8 mouse cellular contexts compared by ENCODE assay signal in the genomic region with DNA sequence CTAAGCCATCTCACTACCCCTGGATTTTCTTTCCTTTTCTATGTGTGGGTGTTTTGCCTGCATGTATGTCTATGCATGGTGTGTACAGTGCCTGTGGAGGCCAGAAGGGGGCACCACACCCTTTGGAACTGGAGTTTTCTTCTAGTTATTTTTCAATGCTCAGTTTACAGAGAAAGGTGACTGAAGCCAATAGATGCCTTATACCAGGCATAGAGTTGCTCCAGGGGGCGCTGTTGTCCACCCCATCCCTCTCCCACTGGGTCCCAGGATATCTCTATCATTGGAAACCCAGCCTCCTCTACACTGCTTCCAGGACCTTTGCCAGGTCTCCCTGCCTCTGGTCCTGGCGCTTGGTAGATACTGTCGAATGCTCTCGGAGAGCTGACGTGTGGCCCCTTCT.
DNase-seq lines count a peak whose midpoint lies in the region; ATAC-seq and TF ChIP-seq lines count a peak whose summit lies in the region.

No protein-coding gene starts in this region.

- H3K9me3 ChIP-seq in forebrain, embryonic 10.5 days: no peaks in the 10 kb centered on the region
- H3K9me3 ChIP-seq in forebrain, embryonic 12.5 days: no peaks in the 10 kb centered on the region
- no peaks in the 10 kb centered on the region for H3K9me3 ChIP-seq in intestine, embryonic 16.5 days (ENCODE audit: control insufficient read depth, low read length)
- H3K9me3 ChIP-seq in limb, embryonic 13.5 days: no peaks in the 10 kb centered on the region
- no peaks in the 10 kb centered on the region for H3K9me3 ChIP-seq in midbrain, postnatal 0 days (ENCODE audit: low read length)

- DNase-seq in forebrain, embryonic 10.5 days (ENCODE audit: extremely low spot score, low spot score): peak; percentile 44
- DNase-seq in gastrocnemius, postnatal 36 days: peak; percentile 63 to 73
- DNase-seq in midbrain, postnatal 0 days (ENCODE audit: low spot score): peak; percentile 72

- H3K9ac ChIP-seq in forebrain, embryonic 12.5 days: no peak overlapping the region
- no peak overlapping the region for H3K9ac ChIP-seq in intestine, embryonic 16.5 days (ENCODE audit: low read depth, low read length)
- no peak overlapping the region for H3K9ac ChIP-seq in limb, embryonic 13.5 days
- H3K9ac ChIP-seq in midbrain, postnatal 0 days (replicated peaks; ENCODE audit: low read length, poor library complexity, severe bottlenecking): no peak overlapping the region

- no peak overlapping the region for H3K27ac ChIP-seq in forebrain, embryonic 10.5 days
- H3K27ac ChIP-seq in forebrain, embryonic 12.5 days: no peak overlapping the region
- no peak overlapping the region for H3K27ac ChIP-seq in intestine, embryonic 16.5 days (ENCODE audit: low read length)
- no peak overlapping the region for H3K27ac ChIP-seq in limb, embryonic 13.5 days
- no peak overlapping the region for H3K27ac ChIP-seq in midbrain, postnatal 0 days (ENCODE audit: low read depth, low read length)
- H3K27ac ChIP-seq in testis, adult 2 months (ENCODE audit: control insufficient read depth, insufficient read depth, low read depth, low read length): no peak overlapping the region

- TF ChIP-seq CTCF in midbrain, postnatal 0 days (IDR thresholded peaks at IDR 0.05): peak; percentile 73
- TF ChIP-seq CTCF in testis, adult 2 months (IDR thresholded peaks at IDR 0.05; ENCODE audit: control insufficient read depth, insufficient read depth, insufficient replicate concordance, low read depth, low read length): peak; percentile 31; the same call in 1 of the 2 replicates

- 0 out of 2 replicates have a peak, but pooled peaks cover 6% of the 10 kb centered on the region for H3K4me1 ChIP-seq in forebrain, embryonic 10.5 days
- no peaks in the 10 kb centered on the region for H3K4me1 ChIP-seq in forebrain, embryonic 12.5 days
- H3K4me1 ChIP-seq in intestine, embryonic 16.5 days (ENCODE audit: control insufficient read depth, insufficient read depth, low read length): peaks cover 3% of the 10 kb centered on the region; the same call in 1 of the 2 replicates
- peaks cover 10% of the 10 kb centered on the region for H3K4me1 ChIP-seq in limb, embryonic 13.5 days
- no peaks in the 10 kb centered on the region for H3K4me1 ChIP-seq in midbrain, postnatal 0 days (ENCODE audit: insufficient read depth, low read length)
- no peaks in the 10 kb centered on the region for H3K4me1 ChIP-seq in testis, adult 2 months (ENCODE audit: control insufficient read depth, insufficient read depth, low read length)

- intact Hi-C loops in gastrocnemius, postnatal 36 days (cut with DNase I): no loop called here

- no peaks in the 10 kb centered on the region for H3K27me3 ChIP-seq in forebrain, embryonic 10.5 days (ENCODE audit: poor library complexity, severe bottlenecking)
- no peaks in the 10 kb centered on the region for H3K27me3 ChIP-seq in forebrain, embryonic 12.5 days
- no peaks in the 10 kb centered on the region for H3K27me3 ChIP-seq in intestine, embryonic 16.5 days (replicated peaks; ENCODE audit: control insufficient read depth, insufficient read depth, low read length)
- no peaks in the 10 kb centered on the region for H3K27me3 ChIP-seq in limb, embryonic 13.5 days
- H3K27me3 ChIP-seq in midbrain, postnatal 0 days (ENCODE audit: insufficient read depth, low read length): no peaks in the 10 kb centered on the region
- H3K27me3 ChIP-seq in testis, adult 2 months (ENCODE audit: control insufficient read depth, insufficient read depth, low read length): no peaks in the 10 kb centered on the region

- H3K4me3 ChIP-seq in forebrain, embryonic 10.5 days: no peak overlapping the region
- H3K4me3 ChIP-seq in forebrain, embryonic 12.5 days (replicated peaks): no peak overlapping the region
- no peak overlapping the region for H3K4me3 ChIP-seq in intestine, embryonic 16.5 days (ENCODE audit: low read length)
- no peak overlapping the region for H3K4me3 ChIP-seq in limb, embryonic 13.5 days
- H3K4me3 ChIP-seq in midbrain, postnatal 0 days (ENCODE audit: low read depth, low read length): no peak overlapping the region
- no peak overlapping the region for H3K4me3 ChIP-seq in testis, adult 2 months (ENCODE audit: control insufficient read depth, low read depth, low read length)

- no peak for TF ChIP-seq POLR2A in testis, adult 2 months (IDR thresholded peaks at IDR 0.05; ENCODE audit: control insufficient read depth, low read depth, low read length)

- no peak; the same call in 1 of the 2 replicates for ATAC-seq in forebrain, embryonic 12.5 days (ENCODE audit: low FRiP score)
- ATAC-seq in common myeloid progenitor, adult 5-6 weeks (replicated peaks; ENCODE audit: low read depth, poor library complexity, severe bottlenecking): peak; percentile 79
- ATAC-seq in intestine, embryonic 16.5 days: peak; percentile 39
- 0 out of 2 replicates have a peak, but pooled peaks have one; percentile 20 for ATAC-seq in limb, embryonic 13.5 days (ENCODE audit: low FRiP score, low read depth)
- ATAC-seq in midbrain, postnatal 0 days (ENCODE audit: low FRiP score): no peak

- H3K4me2 ChIP-seq in forebrain, embryonic 12.5 days: no peak overlapping the region
- no peak overlapping the region for H3K4me2 ChIP-seq in intestine, embryonic 16.5 days (ENCODE audit: low read depth, low read length)
- no peak overlapping the region for H3K4me2 ChIP-seq in limb, embryonic 13.5 days (replicated peaks)
- H3K4me2 ChIP-seq in midbrain, postnatal 0 days (ENCODE audit: low read depth, low read length, poor library complexity, severe bottlenecking): no peak overlapping the region

- WGBS in forebrain, embryonic 10.5 days: 62% methylated on average over 5 of the region's 5 CpGs
- 60% methylated on average over 5 of the region's 5 CpGs for WGBS in forebrain, embryonic 12.5 days
- 66% methylated on average over 5 of the region's 5 CpGs for WGBS in intestine, embryonic 16.5 days
- WGBS in limb, embryonic 13.5 days: 64% methylated on average over 5 of the region's 5 CpGs
- WGBS in midbrain, postnatal 0 days: 54% methylated on average over 5 of the region's 5 CpGs

- H3K36me3 ChIP-seq in forebrain, embryonic 10.5 days (replicated peaks): no peaks in the 10 kb centered on the region
- no peaks in the 10 kb centered on the region for H3K36me3 ChIP-seq in forebrain, embryonic 12.5 days (replicated peaks)
- no peaks in the 10 kb centered on the region for H3K36me3 ChIP-seq in intestine, embryonic 16.5 days (ENCODE audit: control insufficient read depth, insufficient read depth, low read length)
- H3K36me3 ChIP-seq in limb, embryonic 13.5 days: no peaks in the 10 kb centered on the region; the same call in 1 of the 2 replicates
- H3K36me3 ChIP-seq in midbrain, postnatal 0 days (ENCODE audit: insufficient read depth, low read length): no peaks in the 10 kb centered on the region
- no peaks in the 10 kb centered on the region for H3K36me3 ChIP-seq in testis, adult 2 months (ENCODE audit: control insufficient read depth, insufficient read depth, low read length)

Comparison
In these comparisons a context has a peak if more than half of its experiments do, and no peak if none do; other contexts are left out.
1. ATAC-seq: peak in common myeloid progenitor, adult 5-6 weeks (single experiment), intestine, embryonic 16.5 days (single experiment) and limb, embryonic 13.5 days (single experiment); none in forebrain, embryonic 12.5 days (single experiment) and midbrain, postnatal 0 days (single experiment).
2. Peak in every context shown above with its lines, with median percentiles within 50 percentile points of each other: DNase-seq.